Mouse (Mus musculus) heart, postnatal 0 days (tissue): Measurements from ENCODE around the gene Ndrg3.

Source experiments
- CTCF ChIP-seq: IDR thresholded peaks from 2 replicates; pipeline ENCODE4 v1.5.1; 2016; ENCODE audit warnings: antibody characterized with exemption, control low read depth, low read depth
- EP300 ChIP-seq: IDR thresholded peaks from 2 replicates; pipeline ENCODE4 v1.6.1; 2016; ENCODE audit warnings: antibody characterized with exemption, low read depth

DNA sequence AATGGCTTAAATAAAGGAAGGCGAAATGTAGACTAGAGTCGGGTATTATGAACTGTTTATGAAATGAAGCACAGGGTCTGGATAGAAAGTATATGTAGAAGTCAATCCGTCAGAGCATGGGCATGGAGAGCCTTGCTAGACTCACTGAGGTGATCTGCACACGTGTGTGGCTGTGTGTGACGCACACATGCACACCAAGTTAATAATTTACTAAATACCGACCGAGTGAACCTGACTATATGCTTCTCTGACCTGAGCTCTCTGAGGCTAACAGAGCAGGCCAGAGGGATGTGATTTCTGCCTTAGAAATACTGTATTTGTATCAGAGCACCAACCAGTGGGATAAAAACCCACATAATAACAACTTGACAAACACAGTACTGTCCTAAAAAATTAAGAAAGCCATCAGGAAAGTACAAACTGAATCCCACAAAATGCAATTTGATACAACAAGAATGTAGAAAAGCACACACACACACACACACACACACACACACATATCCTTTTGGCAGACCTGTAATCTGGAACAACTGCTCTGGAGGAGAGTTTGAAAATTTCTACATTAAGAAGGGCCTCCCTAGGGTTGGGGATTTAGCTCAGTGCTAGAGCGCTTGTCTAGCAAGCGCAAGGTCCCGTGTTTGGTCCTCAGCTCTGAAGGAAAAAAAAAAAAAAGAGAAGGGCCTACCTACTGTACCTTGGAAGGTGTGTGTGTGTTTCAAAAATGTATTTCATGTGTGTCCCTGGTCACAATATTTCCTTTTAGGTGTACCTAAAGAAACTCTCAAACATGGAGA lies 40.4 kb downstream of the Ndrg3 start:
- TF ChIP-seq CTCF (no peak), EP300 (no peak)
